In genomic region chr5:120565171-120565905, GRCm38 (mm10) we compare ENCODE assay signal across 8 mouse cellular contexts. TPM values are rescaled to one million over a fixed set of nuclear protein-coding genes. Genes with fewer than 3 reads are reported as not detected.
A peak's percentile ranks its signal among the peaks of the same experiment; 100 is the strongest.
DNase-seq lines count a peak whose midpoint lies in the region; ATAC-seq lines count a peak whose summit lies in the region.

No protein-coding gene starts in this region.

- H3K4me2 ChIP-seq in neural tube, embryonic 11.5 days (ENCODE audit: low read depth): no peak overlapping the region
- H3K4me2 ChIP-seq in liver, embryonic 12.5 days: no peak overlapping the region

- H3K9me3 ChIP-seq in neural tube, embryonic 11.5 days (ENCODE audit: control insufficient read depth, low read length): no peaks in the 10 kb centered on the region
- H3K9me3 ChIP-seq in liver, embryonic 12.5 days (replicated peaks): no peaks in the 10 kb centered on the region

- 37% methylated on average over 15 of the region's 15 CpGs for WGBS in neural tube, embryonic 11.5 days
- WGBS in liver, embryonic 12.5 days (ENCODE audit: insufficient replicate concordance): 73% methylated on average over 15 of the region's 15 CpGs

- H3K9ac ChIP-seq in neural tube, embryonic 11.5 days (ENCODE audit: low read length): no peak overlapping the region
- no peak overlapping the region for H3K9ac ChIP-seq in liver, embryonic 12.5 days

- DNase-seq in embryo, embryonic 10 days (ENCODE audit: low spot score): peak; percentile 60
- no peak for DNase-seq in embryo, embryonic 11 days
- no peak for DNase-seq in neural tube, embryonic 11.5 days (ENCODE audit: low spot score)
- DNase-seq in neural tube, embryonic 10.5 days (ENCODE audit: extremely low spot score, low spot score): no peak
- DNase-seq in ovary, adult 18-20 months (ENCODE audit: low spot score): no peak
- no peak for DNase-seq in gastrocnemius, adult 8-10 months (ENCODE audit: low spot score in 2 of 2)
- DNase-seq in urinary bladder, postnatal 36 days (ENCODE audit: low spot score in 2 of 2): no peak

- H3K27ac ChIP-seq in neural tube, embryonic 11.5 days (ENCODE audit: low read depth, low read length): peak overlapping the region; percentile 92
- peak overlapping the region; percentile 49 for H3K27ac ChIP-seq in liver, embryonic 12.5 days

- ATAC-seq in neural tube, embryonic 11.5 days (ENCODE audit: insufficient read depth, low FRiP score, low TSS enrichment): no peak
- no peak for ATAC-seq in liver, embryonic 12.5 days

- peaks cover 66% of the 10 kb centered on the region for H3K4me1 ChIP-seq in neural tube, embryonic 11.5 days (ENCODE audit: control insufficient read depth, insufficient read depth, low read length)
- H3K4me1 ChIP-seq in liver, embryonic 12.5 days: peaks cover 96% of the 10 kb centered on the region

- no peaks in the 10 kb centered on the region for H3K27me3 ChIP-seq in neural tube, embryonic 11.5 days (ENCODE audit: control insufficient read depth, insufficient read depth, low read length)
- no peaks in the 10 kb centered on the region for H3K27me3 ChIP-seq in liver, embryonic 12.5 days (replicated peaks)

- no peak overlapping the region for H3K4me3 ChIP-seq in neural tube, embryonic 11.5 days (ENCODE audit: low read depth, low read length)
- no peak overlapping the region for H3K4me3 ChIP-seq in liver, embryonic 12.5 days

- H3K36me3 ChIP-seq in neural tube, embryonic 11.5 days (ENCODE audit: control insufficient read depth, insufficient read depth, low read length): no peaks in the 10 kb centered on the region
- peaks cover 36% of the 10 kb centered on the region for H3K36me3 ChIP-seq in liver, embryonic 12.5 days

RNA-seq across cellular contexts. Expression of gene Tpcn1, which starts 23.1 kb away (rescaled TPM):
- 14.9 and 16.8 TPM in 2 replicates for polyA plus RNA-seq in neural tube, embryonic 11.5 days (2014; fragmentation: Nextera tagmentation; extraction: Ambion mirVana)
- 24.8 and 25.4 TPM in 2 replicates for polyA plus RNA-seq in liver, embryonic 12.5 days (2016; fragmentation: Nextera tagmentation; extraction: Ambion mirVana)
- total RNA-seq in gastrocnemius, adult 8-10 months (2022): 10 to 100 TPM; 39.3 to 42.7 (median 41.5) TPM

RNA-seq across cellular contexts. Expression of gene Iqcd, which starts 23.5 kb away (rescaled TPM):
- polyA plus RNA-seq in neural tube, embryonic 11.5 days (2014; fragmentation: Nextera tagmentation; extraction: Ambion mirVana): 0.62 and 0.81 TPM in 2 replicates
- 2.0 and 2.1 TPM in 2 replicates for polyA plus RNA-seq in liver, embryonic 12.5 days (2016; fragmentation: Nextera tagmentation; extraction: Ambion mirVana)
- total RNA-seq in gastrocnemius, adult 8-10 months (2022): not detected

RNA-seq across cellular contexts. Expression of gene Rita1, which starts 47.1 kb away (rescaled TPM):
- 12.3 and 13.2 TPM in 2 replicates for polyA plus RNA-seq in neural tube, embryonic 11.5 days (2014; fragmentation: Nextera tagmentation; extraction: Ambion mirVana)
- 7.3 and 8.4 TPM in 2 replicates for polyA plus RNA-seq in liver, embryonic 12.5 days (2016; fragmentation: Nextera tagmentation; extraction: Ambion mirVana)
- 1 to 10 TPM; 4.9 to 8.3 (median 6.4) TPM for total RNA-seq in gastrocnemius, adult 8-10 months (2022)

RNA-seq across cellular contexts. Expression of gene Ddx54, which starts 47.2 kb away (rescaled TPM):
- 42.0 and 42.6 TPM in 2 replicates for polyA plus RNA-seq in neural tube, embryonic 11.5 days (2014; fragmentation: Nextera tagmentation; extraction: Ambion mirVana)
- 35.0 and 36.3 TPM in 2 replicates for polyA plus RNA-seq in liver, embryonic 12.5 days (2016; fragmentation: Nextera tagmentation; extraction: Ambion mirVana)
- 10 to 100 TPM; 16.7 to 19.7 (median 17.3) TPM for total RNA-seq in gastrocnemius, adult 8-10 months (2022)

RNA-seq across cellular contexts. Expression of gene Slc8b1, which starts 54.4 kb away (rescaled TPM):
- 2.9 and 4.9 TPM in 2 replicates for polyA plus RNA-seq in neural tube, embryonic 11.5 days (2014; fragmentation: Nextera tagmentation; extraction: Ambion mirVana)
- polyA plus RNA-seq in liver, embryonic 12.5 days (2016; fragmentation: Nextera tagmentation; extraction: Ambion mirVana): 4.2 and 6.0 TPM in 2 replicates
- 10 to 100 TPM in 1 of 4 experiments, 1 to 10 TPM in 3; 6.0 to 10.7 (median 6.5) TPM for total RNA-seq in gastrocnemius, adult 8-10 months (2022)
